Mouse (Mus musculus): ENCODE measurements around the gene Wdr5b. TPM values are rescaled to one million over a fixed set of nuclear protein-coding genes. Genes with fewer than 3 reads are reported as not detected.
"Not testable (repeated sequence)": the region's sequence is repeated elsewhere in the genome, so short reads cannot be mapped to it uniquely, and the experiment has no call there.

Wdr5b gene
- 1 to 10 TPM; 3.1 to 4.4 TPM for total RNA-seq (2021)
- long read RNA-seq, experiment 1, partial matches to known transcripts = 0 of 4 reads
- long read RNA-seq, experiment 1, other reads (novel, unspliced or antisense) = 0 of 4 reads
- long read RNA-seq, experiment 2, transcript Wdr5b-201 (1 exons, 2,739 nt) = major isoform, 10 of 10 reads
- long read RNA-seq, experiment 2, partial matches to known transcripts = 0 of 10 reads
- long read RNA-seq, experiment 2, other reads (novel, unspliced or antisense) = 0 of 10 reads

DNA sequence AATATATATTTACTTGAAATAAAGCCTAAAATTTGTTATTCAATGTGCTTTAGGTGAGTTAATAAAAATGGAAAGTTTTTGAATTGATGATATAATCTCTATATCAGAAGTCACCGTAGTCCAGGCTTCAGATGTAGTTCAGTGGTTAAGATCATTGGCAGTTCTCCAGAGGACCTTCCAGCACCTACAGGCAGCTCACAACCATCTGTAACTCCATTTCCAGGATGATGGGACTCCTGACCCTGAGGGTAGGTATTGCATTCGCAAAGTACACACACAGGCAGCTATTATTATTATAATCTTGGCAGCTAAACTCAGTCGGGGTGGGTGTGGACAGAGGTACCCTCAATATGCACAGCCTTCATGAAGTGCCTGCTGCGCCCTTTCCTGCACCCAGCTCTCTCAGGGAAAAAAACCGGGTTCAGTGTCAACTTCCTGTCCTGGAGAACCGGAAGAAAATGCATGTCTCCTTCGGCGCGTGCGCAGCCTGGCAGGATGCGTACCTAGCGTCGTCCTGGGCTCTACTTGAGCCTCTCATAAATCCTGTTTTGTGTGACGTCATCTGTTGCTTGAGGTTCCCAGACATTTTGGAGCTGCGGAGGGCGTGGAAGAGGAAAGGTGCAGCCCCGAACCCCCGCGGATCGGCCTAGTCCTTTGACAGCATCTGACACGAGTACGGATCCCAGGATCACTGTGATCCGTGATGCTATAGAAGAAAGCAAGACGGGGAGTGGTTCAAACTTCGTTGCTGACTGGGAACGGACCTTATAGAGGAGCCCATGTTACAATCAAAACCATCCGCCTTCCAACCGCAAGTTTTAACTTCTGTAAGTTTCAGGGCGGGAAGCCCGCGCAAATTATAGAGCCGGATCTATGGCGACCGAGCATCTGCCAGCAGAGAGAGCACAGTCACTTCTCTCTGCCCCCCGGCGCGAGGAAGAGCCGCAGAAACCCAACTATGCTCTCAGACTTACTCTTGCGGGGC is at the start of gene Wdr5b:
Wdr5b (plus strand) TSS at position 551 of the 985 bp plus-strand sequence.
- DNase-seq = peak; percentile 80

DNA sequence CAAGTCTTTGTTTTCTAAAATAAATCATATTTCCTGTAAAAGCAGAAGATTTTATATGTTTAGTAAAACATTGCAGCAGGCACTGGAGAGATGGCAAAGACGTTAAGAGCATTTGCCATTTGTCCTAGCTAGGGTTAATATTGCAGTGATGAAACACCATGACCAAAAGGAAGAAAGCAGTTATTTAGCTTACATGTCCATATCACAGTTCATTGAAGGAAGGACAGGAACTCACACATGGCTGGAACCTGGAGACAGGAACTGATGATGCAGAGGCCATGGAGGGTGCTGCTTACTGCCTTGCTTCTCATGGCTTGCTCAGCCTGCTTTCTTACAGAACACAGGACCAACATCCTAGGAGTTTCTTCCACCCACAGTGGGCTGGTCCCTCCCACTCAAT is 48.6 kb upstream of the Wdr5b start:
- DNase-seq = no peak

DNA sequence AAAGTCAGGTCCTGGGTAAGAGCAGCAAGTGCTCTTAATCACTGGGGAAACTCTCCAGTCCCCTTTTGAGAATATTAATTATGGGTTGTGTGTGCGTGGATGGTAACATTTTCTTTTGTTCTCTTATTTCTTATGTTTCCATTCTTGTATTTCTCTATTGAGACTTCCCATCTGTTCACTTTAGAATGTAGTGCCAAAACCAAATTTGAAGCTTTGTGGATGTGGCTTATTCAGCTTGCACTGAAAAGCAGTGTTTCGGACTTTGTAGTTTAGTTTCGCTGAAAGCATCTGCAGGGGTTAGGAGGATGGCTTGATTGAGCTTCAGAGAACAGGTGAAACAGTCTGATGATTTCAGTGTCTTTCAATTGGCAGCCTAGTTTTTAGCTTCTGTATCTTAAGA is 47.7 kb upstream of the Wdr5b start:
- no peak for DNase-seq

DNA sequence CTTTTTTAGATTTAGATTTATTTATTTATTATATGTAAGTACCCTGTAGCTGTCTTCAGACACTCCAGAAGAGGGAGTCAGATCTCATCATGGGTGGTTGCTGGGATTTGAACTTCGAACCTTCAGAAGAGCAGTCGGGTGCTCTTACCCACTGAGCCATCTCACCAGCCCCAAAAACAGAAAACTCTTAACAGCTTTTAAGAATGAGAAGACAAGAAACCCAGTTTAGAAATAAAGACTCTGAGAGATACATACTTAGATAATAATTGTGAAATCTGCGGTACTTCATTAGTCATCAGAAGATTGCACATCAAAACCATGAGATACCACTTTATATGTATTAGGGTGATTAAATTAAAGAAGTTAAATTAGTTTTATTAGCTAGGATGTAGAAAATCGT is 42.1 kb upstream of the Wdr5b start:
- DNase-seq = not testable (repeated sequence)

DNA sequence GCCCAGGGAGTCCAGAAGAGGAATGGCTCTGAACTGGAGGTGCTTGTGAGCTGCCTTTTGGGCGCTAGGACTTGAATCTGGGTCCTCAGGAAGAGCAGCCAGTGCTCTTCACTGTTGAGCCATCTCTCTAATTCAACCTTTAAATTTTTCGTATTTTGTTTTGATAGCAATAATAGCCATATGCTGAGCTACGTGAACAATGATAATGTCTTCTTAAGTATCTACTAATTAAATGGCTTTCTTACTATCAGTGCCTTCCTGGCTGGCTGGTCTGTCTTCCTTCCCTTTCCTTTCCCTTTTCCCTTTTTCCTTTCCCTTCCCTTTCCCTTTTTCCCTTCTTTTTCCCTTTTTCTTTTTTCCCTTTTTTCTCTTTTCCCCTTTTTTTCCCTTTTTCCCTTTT is 32.6 kb upstream of the Wdr5b start:
- no peak for DNase-seq

DNA sequence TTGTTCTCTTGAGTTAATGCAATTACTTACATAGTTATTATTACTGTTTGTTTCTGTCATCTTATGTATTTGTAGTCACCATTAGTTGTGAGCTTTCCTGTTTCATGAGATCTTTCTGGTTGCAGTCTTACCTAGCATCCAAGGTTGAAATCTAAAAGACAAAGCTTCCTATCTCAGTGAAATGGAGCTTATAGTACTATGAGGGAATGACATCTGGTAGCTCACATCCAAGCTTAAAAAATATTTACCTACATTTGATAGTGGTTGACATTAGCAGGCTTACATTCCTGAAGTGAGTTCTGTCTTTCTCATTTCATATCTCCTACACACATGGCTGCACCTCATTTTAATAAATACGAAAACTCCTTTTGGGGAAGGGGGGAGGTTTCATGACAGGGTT is 24.7 kb upstream of the Wdr5b start:
- no peak for DNase-seq

DNA sequence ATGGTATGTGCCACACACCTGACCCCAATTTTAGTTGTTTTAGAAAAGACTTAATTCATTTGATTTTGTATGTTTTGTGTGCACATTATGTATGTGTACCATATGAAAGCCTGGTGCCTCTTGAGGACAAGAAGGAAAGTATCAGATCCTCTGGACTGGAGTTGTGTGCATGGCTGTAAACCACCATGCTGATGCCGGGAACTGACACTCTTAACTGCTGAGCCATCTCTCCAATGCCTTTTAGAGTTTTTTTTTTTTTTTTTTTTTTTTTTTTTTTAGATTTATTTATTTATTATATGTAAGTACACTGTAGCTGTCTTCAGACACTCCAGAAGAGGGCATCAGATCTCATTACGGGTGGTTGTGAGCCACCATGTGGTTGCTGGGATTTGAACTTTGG is 12.9 kb upstream of the Wdr5b start:
- DNase-seq = not testable (repeated sequence)

DNA sequence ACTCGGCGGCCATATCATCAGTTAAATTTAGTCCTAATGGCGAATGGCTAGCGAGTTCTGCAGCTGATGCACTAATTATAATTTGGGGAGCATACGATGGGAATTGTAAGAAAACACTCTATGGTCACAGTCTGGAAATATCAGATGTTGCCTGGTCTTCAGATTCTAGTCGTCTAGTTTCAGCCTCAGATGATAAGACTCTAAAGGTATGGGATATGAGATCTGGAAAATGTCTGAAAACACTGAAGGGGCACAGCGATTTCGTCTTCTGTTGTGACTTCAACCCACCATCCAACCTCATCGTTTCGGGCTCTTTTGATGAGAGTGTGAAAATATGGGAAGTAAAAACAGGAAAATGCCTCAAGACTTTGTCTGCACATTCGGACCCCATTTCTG is 633 bp downstream of the Wdr5b start:
- no peak for DNase-seq

DNA sequence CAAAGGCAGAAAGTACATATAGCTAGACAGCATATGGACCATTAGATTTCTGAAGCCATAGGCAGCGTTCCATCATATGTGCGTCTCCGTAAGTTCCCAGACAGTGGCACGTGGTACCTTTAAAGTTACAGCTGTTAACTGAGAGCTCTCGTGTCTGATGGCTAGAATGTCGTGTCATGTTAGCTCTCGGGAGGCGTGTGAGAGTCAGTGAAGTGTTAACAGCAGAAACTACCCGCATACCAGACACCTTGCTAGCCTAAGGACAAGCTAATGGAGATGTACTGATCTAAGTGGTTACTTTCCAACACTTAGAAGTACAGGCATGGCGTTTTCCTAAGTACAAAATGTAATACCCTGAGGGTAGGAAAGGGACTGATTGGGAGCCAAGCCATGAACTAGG is 2.1 kb downstream of the Wdr5b start:
- no peak for DNase-seq

DNA sequence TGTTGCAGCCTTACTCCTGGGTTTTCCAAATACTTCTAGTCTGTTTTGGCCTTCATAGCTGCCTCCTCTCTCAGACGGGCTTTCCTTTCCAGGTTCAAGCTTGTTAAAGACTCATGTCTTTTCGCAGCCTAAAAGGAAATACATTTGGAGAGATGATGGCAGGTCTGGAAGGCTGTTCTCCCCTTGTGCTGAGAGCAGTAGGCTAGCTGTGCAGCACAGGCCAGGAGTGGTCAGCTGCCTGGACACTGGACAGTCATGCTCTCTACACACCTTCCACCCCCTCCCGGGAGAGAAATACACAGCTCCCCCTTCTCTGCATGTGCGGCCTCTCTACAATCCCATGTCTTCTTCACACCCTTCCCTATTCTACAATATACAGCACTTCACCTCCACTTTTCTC is 3.0 kb downstream of the Wdr5b start:
- DNase-seq = no peak

DNA sequence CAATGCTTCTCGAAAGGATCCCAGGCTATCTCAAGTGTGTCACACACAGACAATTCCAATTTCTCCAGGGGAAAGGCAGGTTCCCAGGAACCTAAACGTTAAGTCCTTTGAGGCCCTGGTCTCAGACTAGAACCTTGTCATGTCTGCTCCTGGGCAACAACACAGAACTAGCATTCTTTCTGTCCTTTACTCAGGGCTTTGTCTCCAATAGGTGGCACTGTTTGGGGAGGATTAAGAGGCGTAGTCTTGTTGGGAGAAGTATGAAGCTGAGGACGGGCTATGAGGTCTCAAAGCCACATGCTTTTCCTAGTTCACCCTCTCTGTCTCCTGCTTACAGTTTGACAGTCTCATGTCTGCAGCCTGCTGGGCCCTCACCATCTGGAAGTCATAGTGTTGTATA is 6.5 kb downstream of the Wdr5b start:
- no peak for DNase-seq

DNA sequence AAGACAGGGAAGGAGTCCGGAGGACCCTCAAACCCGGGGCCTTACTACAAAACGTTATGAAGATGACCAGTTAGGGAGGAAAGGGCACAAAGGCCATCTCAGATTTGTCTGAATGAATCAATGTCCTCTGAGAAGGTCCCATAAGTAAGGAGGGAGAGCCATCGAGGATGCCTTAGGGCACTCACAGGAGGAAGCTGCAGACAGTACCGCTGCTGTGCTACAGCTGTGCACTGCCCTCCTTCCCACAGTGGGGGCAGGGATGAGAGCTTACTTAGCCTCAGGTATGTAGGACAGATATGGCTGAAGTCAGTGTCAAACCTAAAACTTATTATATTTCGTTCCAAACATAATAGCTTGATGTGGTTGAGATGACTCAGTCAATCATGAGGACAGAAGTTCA is 10.5 kb downstream of the Wdr5b start:
- DNase-seq = no peak

DNA sequence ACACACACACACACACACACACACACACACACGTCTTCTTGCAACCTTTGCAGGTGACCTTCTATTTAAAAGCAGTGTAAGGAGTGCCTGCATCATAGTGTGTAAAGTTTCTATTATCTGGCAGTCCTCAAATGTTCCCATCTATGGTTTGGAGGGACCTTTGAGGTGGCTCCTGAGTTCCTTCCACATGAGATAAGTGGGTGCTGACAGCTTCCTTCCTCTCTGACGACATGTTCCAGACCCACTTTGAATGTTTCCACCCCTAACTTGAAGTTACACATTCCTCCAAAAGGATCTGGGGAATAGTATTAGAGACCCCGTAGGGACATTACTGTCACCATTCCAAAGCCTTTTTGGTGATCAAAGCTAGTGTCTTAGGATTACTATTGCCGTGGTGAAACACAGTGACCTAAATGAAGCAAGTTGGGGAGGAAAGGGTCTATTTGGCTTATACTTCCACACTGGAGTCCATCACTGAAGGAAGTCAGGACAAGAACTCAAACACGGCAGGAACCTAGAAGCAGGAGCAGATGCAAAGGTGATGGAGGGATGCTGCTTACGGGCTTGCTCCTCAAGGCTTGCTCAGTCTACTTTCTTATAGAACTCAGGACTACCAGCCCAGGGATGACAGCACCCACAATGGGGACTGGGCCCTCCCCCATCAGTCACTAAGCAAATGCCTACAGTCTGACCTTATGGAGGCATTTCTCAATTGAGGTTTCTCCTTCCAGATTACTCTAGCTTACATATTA is 12.7 kb downstream of the Wdr5b start:
- DNase-seq = no peak

DNA sequence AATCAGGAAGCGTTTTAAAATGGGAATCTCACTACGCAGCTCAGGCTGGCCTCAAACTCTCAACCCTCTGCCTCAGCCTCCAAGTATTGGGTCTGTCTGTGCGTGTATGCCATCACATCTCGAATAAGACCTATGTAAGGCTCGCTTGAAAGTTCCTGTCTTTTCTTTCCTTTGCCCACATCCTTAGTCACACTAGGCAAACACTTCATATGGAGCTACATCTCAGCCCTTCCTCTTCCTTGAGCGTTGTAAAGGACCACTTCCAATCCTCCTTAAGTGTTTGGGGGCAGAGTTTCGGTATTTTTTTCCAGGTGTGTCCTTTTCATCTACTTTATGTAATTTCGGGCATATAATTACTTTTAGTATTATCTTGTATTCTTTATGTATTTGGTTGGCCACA is 13.9 kb downstream of the Wdr5b start:
- DNase-seq = no peak

DNA sequence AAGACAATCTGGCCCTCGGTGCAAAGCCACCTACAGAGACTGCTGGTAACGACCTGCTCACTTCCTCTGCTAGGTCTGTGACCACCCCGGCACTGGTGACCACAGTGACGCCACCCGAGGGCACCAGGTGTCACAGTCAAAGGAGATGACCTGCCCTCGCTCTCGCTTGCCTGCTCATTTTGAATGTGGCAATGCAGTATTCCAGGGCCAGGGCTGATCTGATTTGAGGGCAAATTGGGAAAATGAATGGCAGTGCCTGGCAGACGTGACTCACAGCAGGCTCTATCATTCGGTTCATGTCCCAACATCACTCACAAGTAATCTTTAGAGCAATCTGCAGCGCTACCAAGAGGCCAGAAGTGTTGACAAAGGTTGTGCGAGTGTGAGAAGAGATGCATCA is 15.4 kb downstream of the Wdr5b start:
- DNase-seq = no peak

DNA sequence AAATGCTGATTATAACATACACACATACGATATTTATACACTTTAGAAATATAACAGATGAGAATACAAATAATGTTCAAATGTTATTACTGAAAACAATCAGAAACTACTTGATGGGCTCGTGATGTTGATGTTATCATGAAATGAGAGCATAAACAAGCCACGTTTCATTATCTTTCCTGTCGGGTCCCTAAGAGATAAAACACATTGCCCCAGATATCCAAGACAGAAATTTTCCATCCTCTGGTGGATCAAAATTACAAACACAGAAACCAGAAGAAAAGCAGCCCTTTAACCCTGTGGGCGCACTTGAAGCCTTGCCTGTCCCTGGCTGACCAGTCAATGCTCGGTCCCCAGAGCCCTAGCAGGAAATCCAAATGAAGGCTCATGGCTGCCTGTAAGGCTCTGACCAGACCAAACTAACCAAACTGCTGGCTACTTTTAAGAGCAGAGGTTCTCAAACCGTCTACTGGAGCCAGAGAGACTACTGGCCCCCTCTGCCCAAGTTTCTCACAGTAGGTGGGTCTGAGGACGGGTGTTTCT is 17.0 kb downstream of the Wdr5b start:
- DNase-seq = no peak

DNA sequence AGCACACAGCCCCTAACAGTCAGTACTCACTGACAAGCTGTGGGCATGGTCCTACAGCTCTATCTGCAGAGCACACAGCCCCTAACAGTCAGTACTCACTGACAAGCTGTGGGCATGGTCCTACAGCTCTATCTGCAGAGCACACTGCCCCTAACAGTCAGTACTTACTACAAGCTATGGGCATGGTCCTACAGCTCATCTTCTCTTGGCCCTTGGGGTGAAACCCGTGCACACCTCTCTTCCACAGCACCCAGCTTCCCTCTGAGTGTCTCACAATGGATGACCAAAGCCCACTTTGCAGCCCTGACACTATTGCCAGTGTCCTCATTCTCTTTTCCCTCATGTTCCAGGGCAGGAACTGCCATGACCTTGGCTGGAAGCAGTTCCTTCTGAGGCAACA is 21.5 kb downstream of the Wdr5b start:
- not testable (repeated sequence) for DNase-seq

DNA sequence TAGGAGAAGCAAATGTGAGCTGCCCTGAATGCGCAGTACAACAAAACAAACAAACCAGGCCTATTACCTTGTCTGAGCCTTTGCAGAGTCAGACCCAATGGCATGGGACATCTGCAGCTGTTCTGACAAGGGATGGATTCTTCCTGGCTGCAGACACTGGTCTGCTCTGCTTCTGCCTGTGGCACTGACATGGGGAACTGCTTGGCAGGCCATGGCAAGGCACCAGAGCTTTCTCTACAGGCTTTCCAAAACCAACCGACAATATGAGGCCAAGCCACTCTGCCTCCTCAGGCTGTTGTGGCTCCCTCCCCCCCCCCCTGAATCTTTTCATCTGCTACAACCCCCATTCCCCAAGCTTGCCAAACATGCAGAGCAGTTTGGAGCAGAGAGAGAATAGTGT is 22.3 kb downstream of the Wdr5b start:
- DNase-seq = peak; percentile 15

DNA sequence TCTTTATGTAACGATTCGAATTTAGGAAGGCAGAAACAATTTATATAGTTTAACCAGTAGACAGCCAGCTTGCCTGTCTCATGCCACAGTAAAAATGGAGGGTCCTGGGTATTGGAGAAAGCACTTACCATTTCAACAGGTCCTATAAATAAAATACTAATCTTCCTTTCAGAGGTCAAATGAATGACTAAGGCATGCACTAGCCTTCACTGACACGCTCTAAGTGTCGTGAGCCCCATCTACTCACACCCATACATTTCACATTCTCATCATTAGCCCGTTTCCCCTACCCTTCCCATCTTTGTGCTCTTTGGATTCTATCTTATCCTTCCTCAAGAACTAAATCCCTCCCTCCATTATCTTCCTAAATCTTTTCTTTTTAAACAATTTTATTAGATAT is 23.9 kb downstream of the Wdr5b start:
- DNase-seq = no peak

DNA sequence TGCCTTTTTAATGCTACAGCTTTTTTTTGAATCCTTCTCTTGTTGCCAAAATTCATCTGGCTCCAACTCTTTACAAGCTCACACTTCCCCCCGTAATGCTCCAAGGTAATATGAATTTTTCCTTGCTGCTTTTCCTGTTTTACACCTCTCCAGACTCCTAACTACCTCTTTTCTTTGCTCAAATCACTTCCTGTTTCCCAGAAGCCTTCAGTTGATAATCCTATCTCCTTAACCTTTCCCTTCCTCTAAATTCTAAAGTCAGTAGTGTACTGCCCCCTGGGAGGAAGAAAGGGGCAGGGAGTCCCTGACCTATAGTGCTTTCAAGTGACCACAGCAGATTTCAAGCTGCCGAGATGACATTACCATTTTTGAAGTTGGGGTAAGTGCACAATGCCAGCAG is 26.7 kb downstream of the Wdr5b start:
- no peak for DNase-seq

DNA sequence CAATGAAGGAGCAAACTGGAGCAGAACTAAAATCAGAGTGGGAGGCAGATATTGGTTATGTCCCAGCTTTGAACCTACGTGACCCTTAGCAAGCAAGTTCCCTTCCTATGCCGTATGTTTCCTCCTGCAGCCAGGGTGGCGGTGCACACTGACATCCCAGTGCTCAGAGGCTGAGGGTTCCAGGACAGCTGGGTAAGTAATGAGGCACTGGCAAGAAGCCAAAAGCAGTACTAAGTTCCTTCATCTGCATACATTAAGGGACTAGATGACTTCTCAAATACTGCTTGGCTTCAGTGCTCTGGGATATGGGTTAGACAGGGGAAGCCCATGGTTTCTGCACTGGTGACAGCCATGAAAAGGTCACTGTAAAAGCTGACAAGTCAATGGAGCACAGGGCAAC is 27.4 kb downstream of the Wdr5b start:
- no peak for DNase-seq

DNA sequence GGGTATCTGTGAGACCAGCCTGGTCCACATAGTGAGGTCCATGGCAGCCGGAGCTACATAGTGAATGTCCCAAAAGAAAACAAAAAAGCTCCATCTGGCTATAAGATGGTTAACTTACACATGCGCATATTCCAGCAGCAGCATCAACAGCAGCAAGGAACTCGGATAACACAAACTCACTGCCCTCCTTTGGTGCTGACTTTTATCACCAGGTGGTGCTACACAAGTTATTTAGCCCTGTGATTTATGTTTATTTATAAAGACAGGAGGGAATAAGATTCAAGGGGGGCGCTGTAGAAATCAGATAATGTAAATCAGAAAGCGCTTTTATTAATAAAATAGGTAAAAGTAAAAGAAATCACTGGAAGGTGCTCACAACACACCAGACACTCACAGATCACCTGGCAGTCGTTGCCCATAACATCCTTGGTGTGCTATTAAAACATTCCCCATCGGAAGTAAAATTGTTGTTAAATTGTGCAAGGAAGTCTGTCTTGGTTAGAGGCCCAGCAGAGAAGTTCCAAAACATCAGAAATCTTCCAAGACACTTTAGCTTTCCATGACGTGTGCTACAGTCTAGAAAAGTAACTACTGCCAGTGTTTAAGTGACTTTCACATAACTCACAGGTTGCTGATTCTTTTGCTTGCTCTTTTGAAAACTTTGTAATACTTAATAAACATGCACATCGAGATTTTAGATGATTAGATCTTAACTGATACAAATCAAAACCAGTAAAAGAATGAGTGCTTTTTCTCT is 29.0 kb downstream of the Wdr5b start:
- DNase-seq = no peak

Data from gastrocnemius, postnatal 10 days (tissue).